Mouse (Mus musculus): ENCODE measurements around the gene Mctp2.

DNA sequence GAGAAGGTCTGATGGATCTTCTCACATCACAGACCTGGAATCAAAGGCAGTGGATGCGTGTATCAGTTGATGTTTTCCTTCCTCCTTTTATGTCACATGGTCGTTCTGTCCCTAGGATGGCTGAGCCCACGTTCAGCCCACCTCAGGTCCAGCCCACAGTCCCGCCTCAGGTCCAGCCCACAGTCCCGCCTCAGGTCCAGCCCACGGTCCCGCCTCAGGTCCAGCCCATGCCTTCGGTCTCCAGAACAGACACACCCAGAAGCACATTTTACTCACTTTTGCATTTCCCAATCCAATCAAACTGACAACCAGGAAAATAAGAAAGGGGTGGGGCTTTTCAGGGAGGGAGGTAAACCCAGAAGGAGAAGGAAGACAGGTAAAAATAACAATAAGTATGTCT lies 5.2 kb upstream of the Mctp2 start:
- TF ChIP-seq TCF12 (IDR thresholded peaks at IDR 0.05; ENCODE audit: low read depth, low read length) = no peak
- no peak for TF ChIP-seq MYC (IDR thresholded peaks at IDR 0.05; ENCODE audit: low read depth, low read length)
- no peak for TF ChIP-seq CTCF (IDR thresholded peaks at IDR 0.05 in 2 of 3, conservative IDR thresholded peaks at IDR 0.05 in 1 of 3; ENCODE audit: control insufficient read depth in 1 of 3, insufficient read depth in 1 of 3, low read depth in 2 of 3, low read length in 3 of 3, poor library complexity in 1 of 3, severe bottlenecking in 1 of 3)
- TF ChIP-seq ETS1 (IDR thresholded peaks at IDR 0.05; ENCODE audit: low read depth, low read length) = no peak
- TF ChIP-seq ZC3H11A (IDR thresholded peaks at IDR 0.05; ENCODE audit: low read depth, low read length) = no peak
